Mouse (Mus musculus): ENCODE data around the gene Mmp23. TPM values are rescaled to one million over a fixed set of nuclear protein-coding genes. Genes with fewer than 3 reads are reported as not detected.
"Not testable (repeated sequence)": the region's sequence is repeated elsewhere in the genome, so short reads cannot be mapped to it uniquely, and the experiment has no call there.

The Mmp23 gene
- total RNA-seq, 2 experiments from 2014 or later, result not detected

GRCm38 (mm10) chr4:155656214-155656751, 3.1 kb upstream of the Mmp23 start:
- ATAC-seq (replicated peaks; ENCODE audit: low FRiP score, poor library complexity, severe bottlenecking), result no peak

GRCm38 (mm10) chr4:155654456-155655298, 1.5 kb upstream of the Mmp23 start:
- no peak for ATAC-seq (replicated peaks; ENCODE audit: low FRiP score, poor library complexity, severe bottlenecking)

- ATAC-seq (replicated peaks; ENCODE audit: low FRiP score, poor library complexity, severe bottlenecking), result no peak
Measured at GRCm38 (mm10) chr4:155654183-155654455, 935 bp upstream of the Mmp23 start.

GRCm38 (mm10) chr4:155653451-155654182, 433 bp upstream of the Mmp23 start:
- no peak for ATAC-seq (replicated peaks; ENCODE audit: low FRiP score, poor library complexity, severe bottlenecking)

GRCm38 (mm10) chr4:155652283-155653085, 700 bp downstream of the Mmp23 start:
- no peak for ATAC-seq (replicated peaks; ENCODE audit: low FRiP score, poor library complexity, severe bottlenecking)

GRCm38 (mm10) chr4:155651553-155652269, 1.5 kb downstream of the Mmp23 start:
- no peak for ATAC-seq (replicated peaks; ENCODE audit: low FRiP score, poor library complexity, severe bottlenecking)

GRCm38 (mm10) chr4:155649355-155649754, 3.8 kb downstream of the Mmp23 start:
- no peak for ATAC-seq (replicated peaks; ENCODE audit: low FRiP score, poor library complexity, severe bottlenecking)

GRCm38 (mm10) chr4:155645721-155646120, 7.5 kb downstream of the Mmp23 start:
- ATAC-seq (replicated peaks; ENCODE audit: low FRiP score, poor library complexity, severe bottlenecking), result no peak

- not testable (repeated sequence) for ATAC-seq (replicated peaks; ENCODE audit: low FRiP score, poor library complexity, severe bottlenecking)
Measured at GRCm38 (mm10) chr4:155645308-155645707, 7.9 kb downstream of the Mmp23 start, which contains the start of gene Gm10563. Gene Gm10563, minus strand, starts transcription at chr4:155645408.

- no peak for ATAC-seq (replicated peaks; ENCODE audit: low FRiP score, poor library complexity, severe bottlenecking)
Measured at GRCm38 (mm10) chr4:155643531-155643930, 9.7 kb downstream of the Mmp23 start.

GRCm38 (mm10) chr4:155635766-155636499, 17.3 kb downstream of the Mmp23 start:
- no peak for ATAC-seq (replicated peaks; ENCODE audit: low FRiP score, poor library complexity, severe bottlenecking)

GRCm38 (mm10) chr4:155630267-155630666, 22.9 kb downstream of the Mmp23 start:
- no peak for ATAC-seq (replicated peaks; ENCODE audit: low FRiP score, poor library complexity, severe bottlenecking)

GRCm38 (mm10) chr4:155624338-155625291, 28.6 kb downstream of the Mmp23 start, which contains the start of gene Cdk11b:
Gene Cdk11b, plus strand, starts transcription at chr4:155624854.
- peak; percentile 98 for ATAC-seq (replicated peaks; ENCODE audit: low FRiP score, poor library complexity, severe bottlenecking)

- ATAC-seq (replicated peaks; ENCODE audit: low FRiP score, poor library complexity, severe bottlenecking), result peak; percentile 44; the same call in 1 of the 2 replicates
Measured at GRCm38 (mm10) chr4:155618321-155618720, 34.9 kb downstream of the Mmp23 start.

- ATAC-seq (replicated peaks; ENCODE audit: low FRiP score, poor library complexity, severe bottlenecking), result no peak
Measured at GRCm38 (mm10) chr4:155613264-155613663, 39.9 kb downstream of the Mmp23 start.

GRCm38 (mm10) chr4:155611860-155612259, 41.3 kb downstream of the Mmp23 start:
- no peak for ATAC-seq (replicated peaks; ENCODE audit: low FRiP score, poor library complexity, severe bottlenecking)

- ATAC-seq (replicated peaks; ENCODE audit: low FRiP score, poor library complexity, severe bottlenecking), result no peak
Measured at GRCm38 (mm10) chr4:155606825-155607224, 46.4 kb downstream of the Mmp23 start.

- ATAC-seq (replicated peaks; ENCODE audit: low FRiP score, poor library complexity, severe bottlenecking), result no peak
Measured at GRCm38 (mm10) chr4:155605132-155605531, 48.1 kb downstream of the Mmp23 start.

All from erythroblast, adult 5-6 weeks (primary cell).